Mouse (Mus musculus) hindbrain, embryonic 14.5 days (tissue): ENCODE measurements around the gene Lrp6. TPM values are rescaled to one million over a fixed set of nuclear protein-coding genes. Genes with fewer than 3 reads are reported as not detected.

Experiments used
- ATAC-seq: fragments of 200-750 bp; cut with Nextera tagmentation; 2 replicates; pipeline ENCODE4 v1.8.0; 2017; ENCODE audit warnings: moderate number of reproducible peaks, mild to moderate bottlenecking, moderate TSS enrichment, moderate library complexity; ENCODE audit not compliant: low FRiP score
- DNase-seq: peaks from one replicate; pipeline ENCODE4 v3.0.0-alpha.2; 2015; ENCODE audit warnings: low spot score
- H3K27ac ChIP-seq: fragments of 300-500 bp; sonication (generic); 2 replicates; pipeline ENCODE4 v1.5.1; 2014; ENCODE audit warnings: mild to moderate bottlenecking, moderate library complexity
- H3K27me3 ChIP-seq: fragments of 300-500 bp; sonication (generic); 2 replicates; pipeline ENCODE4 v1.6.1; 2014; ENCODE audit warnings: mild to moderate bottlenecking, low read length, mixed read lengths; ENCODE audit not compliant: control insufficient read depth, insufficient read depth
- H3K36me3 ChIP-seq: fragments of 300-500 bp; sonication (generic); replicated peaks from 2 replicates; pipeline ENCODE4 v1.6.1; 2014; ENCODE audit not compliant: control insufficient read depth, insufficient read depth
- H3K4me1 ChIP-seq: fragments of 300-500 bp; sonication (generic); replicated peaks from 2 replicates; pipeline ENCODE4 v1.6.1; 2014; ENCODE audit warnings: antibody characterized with exemption, low read length, mixed read lengths; ENCODE audit not compliant: control insufficient read depth, insufficient read depth
- H3K4me2 ChIP-seq: fragments of 300-500 bp; sonication (generic); replicated peaks from 2 replicates; pipeline ENCODE4 v1.6.1; 2014; ENCODE audit warnings: mild to moderate bottlenecking, moderate library complexity
- H3K4me3 ChIP-seq: fragments of 300-500 bp; sonication (generic); replicated peaks from 2 replicates; pipeline ENCODE4 v1.5.1; 2014; ENCODE audit warnings: mild to moderate bottlenecking, low read length
- H3K9ac ChIP-seq: fragments of 300-500 bp; sonication (generic); 2 replicates; pipeline ENCODE4 v1.6.1; 2014
- H3K9me3 ChIP-seq: fragments of 300-500 bp; sonication (generic); 2 replicates; pipeline ENCODE4 v1.6.1; 2016; ENCODE audit warnings: low read length; ENCODE audit not compliant: control insufficient read depth
- WGBS: fragments of 180-500 bp; shearing (Covaris S2); extraction: QIAGEN DNeasy Blood & Tissue Kit; methylation state at CpG from one replicate; pipeline ENCODE4 v1.1.7; 2014; 5-methylcytosine and 5-hydroxymethylcytosine counted together
- polyA plus RNA-seq: library from polyadenylated mRNA; unstranded; fragments of >200 nt; fragmentation: Nextera tagmentation; extraction: Ambion mirVana; gene quantifications from 2 replicates; pipeline ENCODE4 v1.2.1, GENCODE M21; 2014

Gene Lrp6
- 21.5 and 22.3 TPM in 2 replicates for polyA plus RNA-seq

DNA sequence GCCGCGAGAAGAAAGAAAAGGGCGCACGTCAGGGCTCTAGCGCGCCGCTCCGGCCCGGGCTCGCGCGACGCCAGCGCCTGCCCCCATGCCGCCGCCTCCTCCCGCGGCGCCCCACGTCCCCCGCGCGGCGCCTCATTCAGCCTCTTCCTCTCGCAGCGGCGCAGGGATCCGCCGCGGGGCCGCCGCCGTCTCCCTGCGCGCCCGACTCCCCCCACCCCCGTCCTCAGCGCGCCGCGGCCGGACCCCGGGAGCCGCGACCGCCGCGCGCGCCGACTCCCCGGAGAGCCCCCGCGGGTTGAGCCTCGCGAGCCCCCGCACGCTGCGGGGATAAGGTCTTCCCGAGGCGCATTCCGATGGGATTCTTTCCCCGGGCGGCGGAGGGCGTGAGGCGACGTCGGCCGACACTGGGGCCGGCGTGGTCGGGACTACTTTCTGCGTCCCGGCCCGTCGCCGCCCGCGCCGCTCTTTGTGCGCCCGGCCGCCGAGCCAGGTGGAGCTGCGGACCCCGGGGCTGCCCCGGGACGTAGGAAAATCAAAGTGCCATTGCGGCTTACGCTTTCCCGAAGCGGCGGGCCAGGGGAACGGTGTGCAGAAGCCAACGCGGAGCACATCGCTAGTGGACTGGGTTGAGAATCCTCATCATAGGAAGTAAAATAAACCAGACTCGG is at the start of gene Lrp6:
Lrp6 (minus strand) TSS at position 148 of the 668 bp plus-strand sequence.
- WGBS = under 1% methylated on average over 74 of the region's 99 CpGs
- H3K36me3 ChIP-seq = no peaks in the 10 kb centered on the region
- DNase-seq (peak; percentile 87), ATAC-seq (peak; percentile 92)
- H3K9ac ChIP-seq = peak within 1 kb of the TSS; percentile 99
- H3K4me3 ChIP-seq = peak within 1 kb of the TSS; percentile 98
- H3K27ac ChIP-seq = peak within 1 kb of the TSS; percentile 100
- H3K27me3 ChIP-seq = no peaks in the 10 kb centered on the region
- H3K4me1 ChIP-seq = peaks cover 18% of the 10 kb centered on the region
- H3K4me2 ChIP-seq = peak within 1 kb of the TSS; percentile 90
- H3K9me3 ChIP-seq = no peaks in the 10 kb centered on the region; the same call in 1 of the 2 replicates

DNA sequence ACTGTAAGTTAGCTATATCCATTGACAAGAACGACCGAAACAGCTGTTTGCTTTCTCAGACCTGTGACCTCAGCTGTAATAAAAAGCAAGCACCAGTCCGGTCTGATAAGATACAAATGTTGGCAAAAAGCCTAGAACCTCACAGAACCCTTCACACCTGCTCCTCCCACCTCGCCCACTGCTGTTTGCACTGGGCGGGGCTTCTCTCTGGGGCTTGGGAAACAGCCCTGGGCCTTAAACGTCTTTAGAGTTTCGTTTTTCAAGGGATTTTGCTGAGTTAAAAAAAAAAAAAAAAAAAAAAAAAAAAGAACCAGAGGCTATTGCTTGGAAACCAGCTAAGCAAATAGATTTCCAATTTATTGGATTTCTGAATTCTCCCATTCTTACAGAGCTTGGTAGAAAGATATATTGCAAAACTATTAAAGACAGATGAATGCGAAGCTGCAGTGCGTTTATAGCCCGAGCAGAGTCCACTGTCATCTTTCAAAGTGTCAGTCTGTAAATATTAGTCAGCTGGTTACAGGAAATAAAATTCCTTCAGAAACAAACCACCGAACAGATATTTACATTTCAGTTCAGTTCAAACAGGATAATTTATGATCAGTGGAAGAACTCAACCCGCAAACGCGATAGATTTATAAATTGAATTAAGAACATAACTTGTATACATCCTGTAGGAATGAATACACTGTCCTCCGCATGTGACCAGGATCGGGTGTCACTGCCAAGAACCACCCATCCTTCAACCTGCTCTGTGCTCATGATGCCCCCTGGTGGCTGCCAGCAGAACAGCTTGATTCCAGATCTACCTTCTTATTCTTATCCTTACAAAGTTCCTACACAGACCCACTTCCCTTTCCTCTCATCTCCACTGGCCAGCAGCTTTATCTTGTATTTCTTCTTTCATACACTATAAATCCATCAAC is 48.2 kb upstream of the Lrp6 start:
- Histone ChIP-seq H3K27me3 (no peaks in the 10 kb centered on the region), H3K4me2 (peak overlapping the region; percentile 13), H3K36me3 (no peaks in the 10 kb centered on the region), H3K9ac (no peak overlapping the region), H3K4me3 (no peak overlapping the region), H3K9me3 (no peaks in the 10 kb centered on the region), H3K4me1 (no peaks in the 10 kb centered on the region), H3K27ac (no peak overlapping the region)
- ATAC-seq = peak; percentile 66
- peak; percentile 86 for DNase-seq
- WGBS = 21% methylated on average over 16 of the region's 16 CpGs

DNA sequence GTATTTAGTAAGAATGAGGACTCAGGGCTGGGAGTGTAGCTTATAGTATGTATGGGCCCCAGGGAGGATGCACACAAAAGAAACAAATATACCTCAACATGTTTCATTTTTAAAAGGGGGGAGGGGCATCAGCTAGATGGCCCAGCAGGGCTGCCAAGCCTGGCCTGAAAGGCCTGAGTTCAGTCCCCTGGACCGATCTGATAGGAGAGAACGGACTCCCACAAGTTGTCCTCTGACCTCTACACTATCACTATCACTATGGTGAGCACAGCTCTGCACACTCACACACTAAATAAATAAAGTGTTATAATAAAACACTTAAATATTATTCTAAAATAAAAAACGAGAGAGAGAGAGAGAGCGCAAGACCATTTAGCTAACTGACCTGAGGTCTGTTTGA is 47.6 kb upstream of the Lrp6 start:
- Histone ChIP-seq H3K4me1 (no peaks in the 10 kb centered on the region), H3K4me2 (no peak overlapping the region), H3K4me3 (no peak overlapping the region), H3K27ac (no peak overlapping the region), H3K9me3 (no peaks in the 10 kb centered on the region), H3K36me3 (no peaks in the 10 kb centered on the region), H3K27me3 (no peaks in the 10 kb centered on the region), H3K9ac (no peak overlapping the region)
- DNase-seq (no peak), ATAC-seq (no peak)
- WGBS = 88% methylated on average over 4 of the region's 4 CpGs

DNA sequence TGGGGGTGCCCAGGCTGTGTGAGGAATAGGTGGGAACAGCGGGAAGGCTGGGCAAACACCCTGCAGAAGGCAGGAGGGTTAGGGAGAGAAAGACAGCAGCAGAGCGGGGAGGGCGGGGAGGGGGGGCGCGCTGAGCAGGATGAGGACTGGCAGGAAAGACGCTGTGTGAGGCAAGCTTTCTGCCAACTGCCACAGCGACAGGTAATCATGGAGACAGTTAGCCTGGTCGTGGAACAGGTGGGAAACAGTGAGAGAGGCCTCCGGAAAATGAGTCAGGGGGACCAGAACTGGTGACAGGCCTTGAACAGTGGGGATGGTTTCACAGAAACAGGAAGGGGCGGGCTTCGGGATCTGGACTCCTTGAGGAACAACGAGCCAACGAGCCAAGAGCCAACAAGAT is 45.1 kb upstream of the Lrp6 start:
- no peaks in the 10 kb centered on the region; the same call in 1 of the 2 replicates for H3K4me1 ChIP-seq
- no peak overlapping the region for H3K4me2 ChIP-seq
- H3K9me3 ChIP-seq = no peaks in the 10 kb centered on the region
- WGBS = 79% methylated on average over 13 of the region's 13 CpGs
- no peaks in the 10 kb centered on the region for H3K27me3 ChIP-seq
- DNase-seq = no peak
- ATAC-seq = no peak
- no peak overlapping the region for H3K9ac ChIP-seq
- H3K4me3 ChIP-seq = no peak overlapping the region
- no peak overlapping the region for H3K27ac ChIP-seq
- H3K36me3 ChIP-seq = no peaks in the 10 kb centered on the region

DNA sequence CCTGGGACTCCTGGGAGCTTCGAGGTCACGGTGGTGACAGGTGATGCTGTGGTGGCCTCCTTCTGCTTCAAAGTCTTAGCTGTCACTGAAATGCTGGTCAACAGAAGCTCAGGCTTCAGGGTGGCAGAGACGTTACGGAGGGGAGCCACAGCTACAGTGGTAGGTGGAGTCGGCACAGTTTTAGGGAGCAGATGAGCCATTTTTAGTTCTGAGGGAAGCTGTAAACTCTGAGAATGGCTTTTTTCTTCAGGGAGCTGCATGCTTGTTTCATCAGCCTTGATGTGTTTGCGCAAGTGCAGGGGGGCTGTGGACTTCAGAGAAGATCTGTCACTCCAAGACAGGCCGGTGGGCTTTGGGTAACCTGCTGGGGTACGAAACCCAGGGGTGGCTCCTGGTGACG is 43.6 kb upstream of the Lrp6 start:
- DNase-seq (no peak), ATAC-seq (no peak)
- Histone ChIP-seq H3K9ac (no peak overlapping the region), H3K9me3 (no peaks in the 10 kb centered on the region), H3K27ac (no peak overlapping the region), H3K4me2 (no peak overlapping the region), H3K27me3 (no peaks in the 10 kb centered on the region), H3K4me1 (no peaks in the 10 kb centered on the region; the same call in 1 of the 2 replicates), H3K4me3 (no peak overlapping the region), H3K36me3 (no peaks in the 10 kb centered on the region)
- 93% methylated on average over 9 of the region's 9 CpGs for WGBS

DNA sequence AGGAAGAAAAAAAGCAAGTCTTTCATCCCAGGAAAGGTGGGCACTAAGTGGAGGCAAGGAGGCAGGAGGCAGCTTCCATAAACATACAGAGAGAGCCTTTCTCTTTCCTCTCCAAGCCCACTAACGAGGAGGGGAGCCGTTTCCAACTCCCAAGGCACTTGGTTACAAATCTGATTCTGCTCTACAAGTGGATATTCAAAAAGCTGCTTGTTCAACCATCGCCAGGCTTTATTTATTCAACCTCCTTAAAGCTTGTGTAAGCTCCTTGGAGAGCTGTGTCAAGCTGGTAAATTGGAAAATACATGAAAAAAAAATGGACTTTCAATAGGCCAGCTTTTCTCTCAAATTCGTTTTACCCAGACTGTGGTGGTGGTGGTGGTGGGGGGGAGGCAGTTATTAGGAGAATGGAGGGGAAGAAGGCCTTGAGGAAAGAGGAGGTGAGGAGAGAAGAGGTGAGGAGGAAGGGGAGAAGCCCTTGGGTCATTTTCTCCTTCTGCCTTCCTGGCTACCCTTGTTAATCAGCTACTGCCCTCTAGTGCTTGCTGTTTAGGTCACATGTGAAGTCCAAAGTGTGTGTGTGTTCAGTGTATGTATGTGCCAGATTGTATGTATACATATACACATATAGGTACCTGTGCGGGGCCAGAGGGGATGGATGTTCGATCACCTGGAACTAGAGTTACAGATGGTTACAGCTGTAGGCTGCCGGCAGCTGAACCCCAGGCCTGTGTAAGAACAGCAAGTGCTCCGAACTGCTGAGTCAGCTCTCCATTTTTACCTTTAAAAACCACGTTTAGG is 40.4 kb upstream of the Lrp6 start:
- WGBS = 59% methylated on average over 9 of the region's 9 CpGs
- peak; percentile 48; the same call in 1 of the 2 replicates for ATAC-seq
- H3K4me3 ChIP-seq = no peak overlapping the region

DNA sequence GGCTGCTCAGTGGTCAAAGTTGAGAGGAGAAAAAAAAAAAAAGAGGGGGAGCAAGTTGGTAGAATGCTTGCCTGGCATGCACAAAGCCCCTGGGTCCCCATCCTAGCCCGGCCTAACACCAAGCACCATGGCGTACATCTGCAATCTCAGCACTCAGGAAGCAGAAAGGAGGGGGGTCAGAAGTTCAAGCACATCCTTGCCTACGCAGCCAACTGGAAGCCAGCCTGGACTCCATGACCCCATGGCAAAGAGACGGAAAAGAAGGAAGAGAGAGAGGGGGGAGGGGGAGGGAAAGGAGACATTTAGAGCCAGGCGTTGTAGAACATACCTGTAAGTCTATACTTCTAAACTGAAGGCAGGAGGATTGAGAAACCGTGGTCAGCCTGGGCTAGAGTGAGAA is 39.8 kb upstream of the Lrp6 start:
- DNase-seq (no peak), ATAC-seq (no peak)
- Histone ChIP-seq H3K27me3 (no peaks in the 10 kb centered on the region), H3K9ac (no peak overlapping the region), H3K9me3 (no peaks in the 10 kb centered on the region), H3K36me3 (no peaks in the 10 kb centered on the region), H3K4me1 (no peaks in the 10 kb centered on the region; the same call in 1 of the 2 replicates), H3K4me3 (no peak overlapping the region), H3K27ac (no peak overlapping the region), H3K4me2 (no peak overlapping the region)
- 69% methylated on average over 6 of the region's 6 CpGs for WGBS

More for the DNA sequence above, 40.4 kb upstream of the Lrp6 start:
- Histone ChIP-seq H3K27me3 (no peaks in the 10 kb centered on the region), H3K4me1 (no peaks in the 10 kb centered on the region; the same call in 1 of the 2 replicates), H3K4me2 (no peak overlapping the region), H3K9ac (no peak overlapping the region), H3K9me3 (no peaks in the 10 kb centered on the region), H3K27ac (no peak overlapping the region), H3K36me3 (no peaks in the 10 kb centered on the region)
- peak; percentile 64 for DNase-seq

DNA sequence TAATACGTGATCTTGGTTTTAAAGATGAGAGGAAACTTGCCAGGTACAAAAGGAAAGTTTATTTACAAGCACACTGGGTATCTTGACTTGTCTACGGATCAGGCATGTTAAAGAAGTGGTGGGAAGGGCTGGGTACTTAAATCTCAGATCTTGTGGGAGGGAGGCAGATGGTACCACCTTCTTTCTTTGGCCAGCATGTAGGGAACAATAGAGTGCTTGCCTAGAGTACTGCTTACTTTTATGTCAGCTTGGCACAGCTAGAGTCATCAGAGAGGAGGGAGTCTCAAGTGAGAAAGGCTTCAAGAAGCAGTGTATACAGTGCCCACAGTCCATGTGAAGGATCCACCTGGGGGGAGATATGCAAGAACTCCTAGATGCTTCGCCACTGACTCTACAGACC is 38.4 kb upstream of the Lrp6 start:
- no peak overlapping the region for H3K4me3 ChIP-seq
- ATAC-seq (no peak), DNase-seq (no peak)
- no peaks in the 10 kb centered on the region for H3K36me3 ChIP-seq
- 88% methylated on average over 3 of the region's 3 CpGs for WGBS
- H3K9me3 ChIP-seq = no peaks in the 10 kb centered on the region
- no peak overlapping the region for H3K27ac ChIP-seq
- no peak overlapping the region for H3K4me2 ChIP-seq
- no peak overlapping the region for H3K9ac ChIP-seq
- H3K4me1 ChIP-seq = no peaks in the 10 kb centered on the region; the same call in 1 of the 2 replicates
- no peaks in the 10 kb centered on the region for H3K27me3 ChIP-seq
